Mouse (Mus musculus) hindbrain, embryonic 16.5 days (tissue): ENCODE measurements at regions not wholly inside any gene's neighbourhood (a gene's known extent, or its start where the extent isn't known, plus 50 kb on each side); places are given as distances from the start of the nearest gene placed in this dataset.

Source experiments
- ATAC-seq: fragments of 200-750 bp; cut with Nextera tagmentation; 2 replicates; pipeline ENCODE4 v1.8.0; 2017; ENCODE audit warnings: moderate TSS enrichment, moderate library complexity
- H3K27ac ChIP-seq: fragments of 300-500 bp; sonication (generic); 2 replicates; pipeline ENCODE4 v1.5.1; 2014; ENCODE audit warnings: low read depth, mild to moderate bottlenecking, control low read depth, low read length, moderate library complexity
- H3K27me3 ChIP-seq: fragments of 300-500 bp; sonication (generic); replicated peaks from 2 replicates; pipeline ENCODE4 v1.6.1; 2014; ENCODE audit warnings: low read length; ENCODE audit not compliant: control insufficient read depth, insufficient read depth
- H3K36me3 ChIP-seq: fragments of 300-500 bp; sonication (generic); 2 replicates; pipeline ENCODE4 v1.6.1; 2014; ENCODE audit warnings: mild to moderate bottlenecking, low read length, moderate library complexity, mixed read lengths; ENCODE audit not compliant: control insufficient read depth, insufficient read depth
- H3K4me1 ChIP-seq: fragments of 300-500 bp; sonication (generic); 2 replicates; pipeline ENCODE4 v1.6.1; 2014; ENCODE audit warnings: low read depth, low read length; ENCODE audit not compliant: control insufficient read depth, insufficient read depth
- H3K4me2 ChIP-seq: fragments of 300-500 bp; sonication (generic); 2 replicates; pipeline ENCODE4 v1.6.1; 2014; ENCODE audit warnings: mild to moderate bottlenecking, low read length, control low read depth, moderate library complexity
- H3K4me3 ChIP-seq: fragments of 300-500 bp; sonication (generic); 2 replicates; pipeline ENCODE4 v1.5.1; 2014; ENCODE audit warnings: mild to moderate bottlenecking, low read length, control low read depth, moderate library complexity
- H3K9ac ChIP-seq: fragments of 300-500 bp; sonication (generic); 2 replicates; pipeline ENCODE4 v1.6.1; 2014; ENCODE audit warnings: low read depth, mild to moderate bottlenecking, control low read depth, low read length, moderate library complexity
- H3K9me3 ChIP-seq: fragments of 300-500 bp; sonication (generic); 2 replicates; pipeline ENCODE4 v1.6.1; 2014; ENCODE audit warnings: mild to moderate bottlenecking, low read length, moderate library complexity; ENCODE audit not compliant: control insufficient read depth
- WGBS: fragments of 180-500 bp; shearing (Covaris S2); extraction: QIAGEN DNeasy Blood & Tissue Kit; methylation state at CpG from one replicate; pipeline ENCODE4 v1.1.7; 2014; 5-methylcytosine and 5-hydroxymethylcytosine counted together

DNA sequence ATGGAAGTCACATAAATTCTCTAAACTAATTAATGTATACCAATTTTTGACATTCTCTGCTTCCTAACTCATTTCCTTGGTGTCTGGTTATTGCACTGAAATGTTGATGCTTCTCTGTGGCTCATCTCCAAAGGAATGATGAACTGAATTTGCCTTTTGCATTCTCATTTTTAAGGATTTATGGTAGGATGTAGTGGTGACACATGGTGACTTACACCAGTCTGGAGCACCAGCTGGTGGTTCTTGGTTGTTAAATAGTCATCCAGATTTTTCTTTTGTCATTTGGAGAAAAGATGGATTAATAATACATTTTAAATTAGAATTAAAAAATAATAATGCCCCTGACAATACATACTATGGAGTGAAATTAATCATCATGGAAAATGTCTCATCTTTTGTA is 1097.2 kb upstream of the Epha7 start:
- ATAC-seq: no peak
- H3K9me3 ChIP-seq: no peaks in the 10 kb centered on the region
- H3K4me3 ChIP-seq: no peak overlapping the region
- H3K27ac ChIP-seq: no peak overlapping the region
- no peak overlapping the region for H3K4me2 ChIP-seq
- no peaks in the 10 kb centered on the region for H3K27me3 ChIP-seq
- no peak overlapping the region for H3K9ac ChIP-seq
- H3K36me3 ChIP-seq: no peaks in the 10 kb centered on the region
- no peaks in the 10 kb centered on the region for H3K4me1 ChIP-seq

DNA sequence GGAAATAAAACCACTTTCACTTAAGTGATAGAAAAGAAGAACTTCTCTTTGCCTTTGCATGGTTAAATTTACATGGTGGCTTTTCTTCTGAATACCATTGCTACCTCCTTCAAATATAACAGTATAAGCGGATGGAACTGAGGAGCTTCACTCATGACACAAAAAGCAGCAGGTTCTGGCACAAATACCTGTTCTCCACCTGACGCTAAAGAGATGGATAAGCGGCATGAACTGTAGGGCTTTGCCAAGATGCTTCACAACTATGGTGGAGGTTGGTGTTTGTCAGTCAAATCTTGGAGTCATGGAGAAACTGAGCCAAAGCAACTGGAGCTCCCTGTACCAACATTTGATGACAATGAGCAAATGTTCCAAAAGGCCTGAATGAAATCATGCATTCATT is 1085.2 kb upstream of the Epha7 start:
- ATAC-seq: no peak
- H3K4me2 ChIP-seq: no peak overlapping the region
- no peak overlapping the region for H3K9ac ChIP-seq
- no peaks in the 10 kb centered on the region for H3K4me1 ChIP-seq
- no peak overlapping the region for H3K27ac ChIP-seq
- H3K4me3 ChIP-seq: no peak overlapping the region
- no peaks in the 10 kb centered on the region for H3K36me3 ChIP-seq
- H3K27me3 ChIP-seq: no peaks in the 10 kb centered on the region
- H3K9me3 ChIP-seq: no peaks in the 10 kb centered on the region
- 92% methylated on average over 3 of the region's 3 CpGs for WGBS

GRCm38 (mm10) chr4:27734143-27734542 is 1078.8 kb upstream of the Epha7 start:
- no peaks in the 10 kb centered on the region for H3K4me1 ChIP-seq
- ATAC-seq: no peak
- no peaks in the 10 kb centered on the region for H3K9me3 ChIP-seq
- no peak overlapping the region for H3K4me2 ChIP-seq
- H3K36me3 ChIP-seq: no peaks in the 10 kb centered on the region
- H3K9ac ChIP-seq: no peak overlapping the region
- no peak overlapping the region for H3K27ac ChIP-seq
- H3K27me3 ChIP-seq: no peaks in the 10 kb centered on the region
- H3K4me3 ChIP-seq: no peak overlapping the region

DNA sequence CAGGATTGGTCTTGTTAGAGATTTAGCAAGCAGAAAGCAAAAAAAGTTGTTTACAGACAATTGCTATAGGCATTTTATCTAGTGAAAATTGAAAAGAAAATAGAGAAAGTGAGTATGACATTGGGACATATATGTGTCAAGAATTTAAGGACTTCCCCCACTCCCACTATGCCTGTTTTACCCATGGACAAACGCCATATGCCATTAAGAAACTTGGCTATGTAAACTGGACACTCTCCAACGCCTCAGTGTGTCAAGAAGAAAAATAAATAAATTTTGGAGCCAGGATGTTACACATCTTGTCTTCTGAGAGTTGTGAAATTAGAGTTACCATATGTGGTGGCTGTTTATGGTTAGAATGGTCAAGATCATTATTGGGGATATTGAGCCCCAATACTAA is 1031.1 kb upstream of the Epha7 start:
- Histone ChIP-seq H3K4me3 (no peak overlapping the region), H3K4me1 (no peaks in the 10 kb centered on the region), H3K4me2 (no peak overlapping the region), H3K9me3 (no peaks in the 10 kb centered on the region), H3K27ac (no peak overlapping the region), H3K27me3 (no peaks in the 10 kb centered on the region), H3K36me3 (no peaks in the 10 kb centered on the region), H3K9ac (no peak overlapping the region)
- ATAC-seq: no peak
- WGBS: 72% methylated on average over 2 of the region's 2 CpGs

GRCm38 (mm10) chr4:27787070-27787469 is 1025.9 kb upstream of the Epha7 start:
- WGBS: 17% methylated on average over 4 of the region's 4 CpGs
- peak; percentile 84 for ATAC-seq
- Histone ChIP-seq H3K4me1 (no peaks in the 10 kb centered on the region), H3K27ac (no peak overlapping the region), H3K36me3 (no peaks in the 10 kb centered on the region), H3K4me3 (no peak overlapping the region), H3K9me3 (no peaks in the 10 kb centered on the region), H3K4me2 (no peak overlapping the region), H3K27me3 (peaks cover 2% of the 10 kb centered on the region; the same call in 1 of the 2 replicates), H3K9ac (no peak overlapping the region)
